Mouse (Mus musculus) midbrain, embryonic 10.5 days (tissue): ENCODE data around the gene Fam120c. TPM values are rescaled to one million over a fixed set of nuclear protein-coding genes. Genes with fewer than 3 reads are reported as not detected.
"Not testable (repeated sequence)": the region's sequence is repeated elsewhere in the genome, so short reads cannot be mapped to it uniquely, and the experiment has no call there.

Experiments
- DNase-seq: peaks from one replicate; pipeline ENCODE4 v3.0.0-alpha.2; 2017; ENCODE audit warnings: low spot score
- H3K27ac ChIP-seq: fragments of 300-500 bp; sonication (generic); replicated peaks from 2 replicates; pipeline ENCODE4 v1.5.1; 2016; ENCODE audit warnings: mild to moderate bottlenecking
- H3K27me3 ChIP-seq: fragments of 300-500 bp; sonication (generic); 2 replicates; pipeline ENCODE4 v1.6.1; 2016; ENCODE audit warnings: low read depth, mild to moderate bottlenecking; ENCODE audit not compliant: poor library complexity, severe bottlenecking
- H3K36me3 ChIP-seq: fragments of 300-500 bp; sonication (generic); 2 replicates; pipeline ENCODE4 v1.6.1; 2016; ENCODE audit warnings: mild to moderate bottlenecking, moderate library complexity
- H3K4me1 ChIP-seq: fragments of 300-500 bp; sonication (generic); 2 replicates; pipeline ENCODE4 v1.6.1; 2016
- H3K4me3 ChIP-seq: fragments of 300-500 bp; sonication (generic); 2 replicates; pipeline ENCODE4 v1.5.1; 2016; ENCODE audit warnings: mild to moderate bottlenecking, moderate library complexity
- H3K9me3 ChIP-seq: fragments of 300-500 bp; sonication (generic); replicated peaks from 2 replicates; pipeline ENCODE4 v1.6.1; 2016; ENCODE audit warnings: mild to moderate bottlenecking
- WGBS: fragments of 180-500 bp; shearing (Covaris S2); methylation state at CpG from one replicate; pipeline ENCODE4 v1.1.7; 2016; 5-methylcytosine and 5-hydroxymethylcytosine counted together
- polyA plus RNA-seq: library from polyadenylated mRNA; unstranded; fragments of >200 nt; fragmentation: Nextera tagmentation; extraction: Ambion mirVana; gene quantifications from 2 replicates; pipeline ENCODE4 v1.2.1, GENCODE M21; 2016

The Fam120c gene
- polyA plus RNA-seq, 1 experiment from 2014 or later, result 2.9 TPM

- no peak overlapping the region for H3K4me3 ChIP-seq
- 83% methylated on average over 3 of the region's 3 CpGs for WGBS
- no peaks in the 10 kb centered on the region for H3K36me3 ChIP-seq
- H3K9me3 ChIP-seq, result no peaks in the 10 kb centered on the region
- DNase-seq, result no peak
- peaks cover under 1% of the 10 kb centered on the region; the same call in 1 of the 2 replicates for H3K27me3 ChIP-seq
- H3K27ac ChIP-seq, result no peak overlapping the region
- H3K4me1 ChIP-seq, result no peaks in the 10 kb centered on the region
Measured at GRCm38 (mm10) chrX:151488128-151488527, 144.2 kb downstream of the Fam120c start.

GRCm38 (mm10) chrX:151493269-151493668 is 149.3 kb downstream of the Fam120c start:
- H3K4me1 ChIP-seq, H3K27ac ChIP-seq, H3K36me3 ChIP-seq, H3K4me3 ChIP-seq, DNase-seq, H3K27me3 ChIP-seq, H3K9me3 ChIP-seq: not testable (repeated sequence)
- 97% methylated on average over 4 of the region's 4 CpGs for WGBS

- no peaks in the 10 kb centered on the region for H3K36me3 ChIP-seq
- H3K4me1 ChIP-seq, result no peaks in the 10 kb centered on the region
- 89% methylated on average over 1 of the region's 1 CpGs for WGBS
- H3K27ac ChIP-seq, result no peak overlapping the region
- H3K27me3 ChIP-seq, result no peaks in the 10 kb centered on the region
- no peak overlapping the region for H3K4me3 ChIP-seq
- no peak for DNase-seq
- no peaks in the 10 kb centered on the region for H3K9me3 ChIP-seq
Measured at GRCm38 (mm10) chrX:151496596-151496995, 152.6 kb downstream of the Fam120c start.

GRCm38 (mm10) chrX:151508536-151508935 is 164.6 kb downstream of the Fam120c start:
- peaks cover 10% of the 10 kb centered on the region; the same call in 1 of the 2 replicates for H3K27me3 ChIP-seq
- no peak for DNase-seq
- H3K9me3 ChIP-seq, result no peaks in the 10 kb centered on the region
- H3K36me3 ChIP-seq, result no peaks in the 10 kb centered on the region
- H3K27ac ChIP-seq, result no peak overlapping the region
- no peak overlapping the region for H3K4me3 ChIP-seq
- H3K4me1 ChIP-seq, result no peaks in the 10 kb centered on the region

- H3K36me3 ChIP-seq, result no peaks in the 10 kb centered on the region
- DNase-seq, result no peak
- H3K27ac ChIP-seq, result no peak overlapping the region
- H3K9me3 ChIP-seq, result no peaks in the 10 kb centered on the region
- H3K4me3 ChIP-seq, result no peak overlapping the region
- WGBS, result 86% methylated on average over 1 of the region's 1 CpGs
- no peaks in the 10 kb centered on the region for H3K4me1 ChIP-seq
- H3K27me3 ChIP-seq, result peaks cover 20% of the 10 kb centered on the region
Measured at GRCm38 (mm10) chrX:151509906-151510305, 165.9 kb downstream of the Fam120c start.

GRCm38 (mm10) chrX:151513066-151513465 is 169.1 kb downstream of the Fam120c start:
- Histone ChIP-seq H3K36me3 (no peaks in the 10 kb centered on the region), H3K9me3 (no peaks in the 10 kb centered on the region), H3K4me1 (no peaks in the 10 kb centered on the region), H3K4me3 (no peak overlapping the region), H3K27ac (no peak overlapping the region), H3K27me3 (peaks cover 23% of the 10 kb centered on the region)
- no peak for DNase-seq
- WGBS, result 71% methylated on average over 3 of the region's 3 CpGs

- Histone ChIP-seq H3K9me3 (no peaks in the 10 kb centered on the region), H3K36me3 (no peaks in the 10 kb centered on the region), H3K27me3 (peaks cover 23% of the 10 kb centered on the region), H3K4me1 (no peaks in the 10 kb centered on the region), H3K4me3 (no peak overlapping the region), H3K27ac (no peak overlapping the region)
- DNase-seq, result no peak
- 97% methylated on average over 2 of the region's 2 CpGs for WGBS
Measured at GRCm38 (mm10) chrX:151513694-151514093, 169.7 kb downstream of the Fam120c start.

- Histone ChIP-seq H3K27me3 (peaks cover 37% of the 10 kb centered on the region), H3K36me3 (no peaks in the 10 kb centered on the region), H3K9me3 (no peaks in the 10 kb centered on the region), H3K4me3 (no peak overlapping the region), H3K4me1 (peaks cover 6% of the 10 kb centered on the region), H3K27ac (no peak overlapping the region)
- DNase-seq, result no peak
- 73% methylated on average over 1 of the region's 1 CpGs for WGBS
Measured at GRCm38 (mm10) chrX:151518181-151518580, 174.2 kb downstream of the Fam120c start.

- H3K4me1 ChIP-seq, result peaks cover 6% of the 10 kb centered on the region
- 22% methylated on average over 17 of the region's 17 CpGs for WGBS
- H3K27me3 ChIP-seq, result peaks cover 23% of the 10 kb centered on the region
- no peak for DNase-seq
- peaks cover 5% of the 10 kb centered on the region; the same call in 1 of the 2 replicates for H3K36me3 ChIP-seq
- H3K27ac ChIP-seq, result peak overlapping the region; percentile 95
- no peaks in the 10 kb centered on the region for H3K9me3 ChIP-seq
- H3K4me3 ChIP-seq, result peak overlapping the region; percentile 66
Measured at GRCm38 (mm10) chrX:151520127-151520457, 176.1 kb downstream of the Fam120c start.

GRCm38 (mm10) chrX:151520458-151521322 is 176.7 kb downstream of the Fam120c start, which contains the start of gene Phf8:
Gene Phf8, plus strand, starts transcription at chrX:151520672.
- Histone ChIP-seq H3K36me3 (peaks cover 7% of the 10 kb centered on the region; the same call in 1 of the 2 replicates), H3K27me3 (peaks cover 23% of the 10 kb centered on the region), H3K4me3 (peak within 1 kb of the TSS; percentile 66), H3K4me1 (peaks cover 6% of the 10 kb centered on the region), H3K27ac (peak within 1 kb of the TSS; percentile 95), H3K9me3 (no peaks in the 10 kb centered on the region)
- DNase-seq, result peak; percentile 89
- 17% methylated on average over 68 of the region's 68 CpGs for WGBS

Other genes with a start within 250 kb of the Fam120c start
- gene Tsr2, start 247.6 kb upstream of the Fam120c start, polyA plus RNA-seq, result 50.5 and 60.9 TPM in 2 replicates
- gene Wnk3, start 146.1 kb upstream of the Fam120c start, polyA plus RNA-seq, result 7.5 and 9.0 TPM in 2 replicates
- gene Phf8, start 176.5 kb downstream of the Fam120c start, polyA plus RNA-seq, result 23.1 and 25.5 TPM in 2 replicates